Mouse (Mus musculus) stomach, postnatal 0 days (tissue): ENCODE measurements around the gene Slc22a18. TPM values are rescaled to one million over a fixed set of nuclear protein-coding genes. Genes with fewer than 3 reads are reported as not detected.

Experiments
- ATAC-seq: fragments of 200-750 bp; cut with Nextera tagmentation; 2 replicates; pipeline ENCODE4 v1.8.0; 2017; ENCODE audit not compliant: low FRiP score, low TSS enrichment
- DNase-seq: peaks from one replicate; pipeline ENCODE4 v3.0.0-alpha.2; 2016; ENCODE audit warnings: low spot score
- H3K27ac ChIP-seq: fragments of 300-500 bp; sonication (generic); replicated peaks from 2 replicates; pipeline ENCODE4 v1.5.1; 2014; ENCODE audit warnings: mild to moderate bottlenecking, control low read depth
- H3K27me3 ChIP-seq: fragments of 300-500 bp; sonication (generic); 2 replicates; pipeline ENCODE4 v1.6.1; 2014; ENCODE audit warnings: low read length; ENCODE audit not compliant: control insufficient read depth, insufficient read depth
- H3K36me3 ChIP-seq: fragments of 300-500 bp; sonication (generic); 2 replicates; pipeline ENCODE4 v1.6.1; 2014; ENCODE audit warnings: low read length, mixed read lengths; ENCODE audit not compliant: control insufficient read depth, insufficient read depth
- H3K4me1 ChIP-seq: fragments of 300-500 bp; sonication (generic); replicated peaks from 2 replicates; pipeline ENCODE4 v1.6.1; 2014; ENCODE audit warnings: antibody characterized with exemption; ENCODE audit not compliant: control insufficient read depth, insufficient read depth
- H3K4me2 ChIP-seq: fragments of 300-500 bp; sonication (generic); replicated peaks from 2 replicates; pipeline ENCODE4 v1.6.1; 2014; ENCODE audit warnings: low read depth, mild to moderate bottlenecking, control low read depth, moderate library complexity
- H3K4me3 ChIP-seq: fragments of 300-500 bp; sonication (generic); 2 replicates; pipeline ENCODE4 v1.5.1; 2014; ENCODE audit warnings: low read depth, low read length, control low read depth
- H3K9ac ChIP-seq: fragments of 300-500 bp; sonication (generic); 2 replicates; pipeline ENCODE4 v1.6.1; 2014; ENCODE audit warnings: mild to moderate bottlenecking, low read length, control low read depth, mixed read lengths
- H3K9me3 ChIP-seq: fragments of 300-500 bp; sonication (generic); 2 replicates; pipeline ENCODE4 v1.6.1; 2016; ENCODE audit warnings: low read length; ENCODE audit not compliant: control insufficient read depth
- CTCF ChIP-seq: IDR thresholded peaks from 2 replicates; pipeline ENCODE4 v1.5.1; 2016; ENCODE audit warnings: antibody characterized with exemption, low read depth, mild to moderate bottlenecking, moderate library complexity
- EP300 ChIP-seq: optimal IDR thresholded peaks from 2 replicates; pipeline ENCODE3; 2016; ENCODE audit warnings: antibody characterized with exemption
- WGBS: fragments of 180-500 bp; shearing (Covaris S2); extraction: QIAGEN DNeasy Blood & Tissue Kit; methylation state at CpG from one replicate; pipeline ENCODE4 v1.1.7; 2014; 5-methylcytosine and 5-hydroxymethylcytosine counted together
- polyA plus RNA-seq: library from polyadenylated mRNA; unstranded; fragments of >200 nt; fragmentation: Nextera tagmentation; extraction: Ambion mirVana; gene quantifications from 2 replicates; pipeline ENCODE4 v1.2.1, GENCODE M21; 2015

The Slc22a18 gene
- polyA plus RNA-seq, 1 experiment from 2014 or later, result 27.0 TPM

DNA sequence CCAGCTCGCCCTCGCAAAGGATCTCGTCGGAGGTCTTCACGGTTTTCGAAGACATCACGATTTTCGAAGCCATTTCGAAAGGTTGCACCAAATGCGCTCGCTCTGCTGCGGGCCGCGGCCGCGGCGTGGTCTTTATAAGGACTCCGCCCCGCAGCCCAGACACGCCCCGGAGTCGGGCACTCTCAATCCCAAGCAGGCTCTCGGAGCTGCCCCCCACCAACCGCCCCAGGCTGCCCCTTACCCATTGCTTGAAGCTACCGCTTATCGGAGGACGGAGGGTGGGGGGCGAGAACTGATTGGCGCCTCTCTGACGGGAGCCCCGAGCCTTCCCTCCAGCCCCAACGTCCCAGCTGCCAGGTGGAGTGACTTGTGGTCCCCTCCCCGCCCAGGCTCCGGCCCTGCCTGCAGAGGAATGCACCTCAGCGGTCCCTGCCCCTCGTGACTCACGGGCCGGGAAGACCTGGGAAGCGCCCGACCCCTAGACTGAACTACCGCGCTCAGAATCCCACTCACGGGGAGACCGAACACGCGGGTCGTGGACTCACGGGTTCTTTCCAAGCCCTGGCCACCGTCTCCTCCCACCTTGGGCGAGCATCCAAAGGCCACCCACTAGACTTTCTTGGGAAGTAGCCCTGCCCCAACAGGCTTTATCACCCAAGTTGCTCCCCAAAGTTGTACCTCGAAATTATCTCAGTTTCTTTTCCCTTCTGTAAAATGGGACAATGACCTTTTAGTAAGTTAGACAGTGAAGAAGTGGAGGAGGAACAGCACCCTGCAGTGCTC lies 29.1 kb downstream of the Slc22a18 start, which contains the start of gene Phlda2:
Gene Phlda2, minus strand, starts transcription at position 733 of the 783 bp plus-strand sequence.
- H3K27ac ChIP-seq, result peak within 1 kb of the TSS; percentile 24; the same call in 1 of the 2 replicates
- H3K9me3 ChIP-seq, result no peaks in the 10 kb centered on the region
- TF ChIP-seq EP300, result no peak
- no peak for TF ChIP-seq CTCF
- peak within 1 kb of the TSS; percentile 50 for H3K9ac ChIP-seq
- H3K4me2 ChIP-seq, result peak within 1 kb of the TSS; percentile 87
- peaks cover 3% of the 10 kb centered on the region for H3K4me1 ChIP-seq
- ATAC-seq (peak; percentile 39), DNase-seq (peak; percentile 69)
- peak within 1 kb of the TSS; percentile 44 for H3K4me3 ChIP-seq
- no peaks in the 10 kb centered on the region for H3K27me3 ChIP-seq
- WGBS, result 2% methylated on average over 51 of the region's 51 CpGs
- no peaks in the 10 kb centered on the region for H3K36me3 ChIP-seq

DNA sequence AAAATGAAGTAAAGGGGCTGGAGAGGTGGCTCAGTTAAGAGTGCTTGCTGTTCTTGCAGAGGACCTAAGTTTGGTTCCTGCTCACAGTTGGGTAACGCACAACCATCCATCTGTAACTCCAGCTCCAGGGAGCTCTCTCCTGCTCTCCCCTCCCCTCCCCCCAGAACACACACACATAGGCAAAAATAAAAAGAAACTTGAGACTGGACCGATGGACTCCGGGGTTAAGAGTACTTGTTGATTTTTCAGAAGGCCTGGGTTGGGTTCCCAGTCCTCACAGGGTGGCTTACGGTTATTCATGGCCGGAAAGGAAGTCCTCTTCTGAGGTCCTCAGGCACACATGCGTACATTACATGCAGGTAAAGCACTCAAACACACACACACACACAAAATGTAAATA lies 30.4 kb downstream of the Slc22a18 start:
- Histone ChIP-seq H3K4me2 (no peak overlapping the region), H3K36me3 (no peaks in the 10 kb centered on the region), H3K4me3 (no peak overlapping the region), H3K27ac (no peak overlapping the region), H3K4me1 (peaks cover 3% of the 10 kb centered on the region), H3K9me3 (no peaks in the 10 kb centered on the region), H3K27me3 (no peaks in the 10 kb centered on the region), H3K9ac (no peak overlapping the region)
- DNase-seq (no peak), ATAC-seq (no peak)
- TF ChIP-seq CTCF (no peak), EP300 (no peak)
- WGBS, result 70% methylated on average over 6 of the region's 6 CpGs

DNA sequence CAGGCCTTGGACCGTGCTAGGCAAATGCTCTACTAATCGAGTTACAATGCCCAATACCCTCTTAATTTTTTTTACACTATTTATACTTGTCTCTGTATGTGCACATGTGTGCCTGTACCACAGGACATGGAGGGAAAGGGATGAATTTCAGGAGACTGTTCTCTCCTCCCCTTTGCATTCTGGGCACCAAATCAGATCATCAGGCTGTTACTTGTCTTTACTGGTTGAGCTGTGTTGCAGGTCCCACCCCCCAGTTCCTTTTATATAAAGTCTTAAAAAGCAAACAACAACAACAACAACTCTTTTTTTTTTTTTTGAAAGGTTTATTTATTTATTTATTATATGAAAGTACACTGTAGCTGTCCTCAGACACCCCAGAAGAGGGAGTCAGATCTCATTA lies 31.9 kb downstream of the Slc22a18 start:
- 74% methylated on average over 2 of the region's 2 CpGs for WGBS
- Histone ChIP-seq H3K4me1 (peaks cover 3% of the 10 kb centered on the region), H3K36me3 (no peaks in the 10 kb centered on the region), H3K27ac (no peak overlapping the region), H3K4me3 (no peak overlapping the region), H3K4me2 (no peak overlapping the region), H3K9ac (no peak overlapping the region), H3K9me3 (no peaks in the 10 kb centered on the region), H3K27me3 (no peaks in the 10 kb centered on the region)
- ATAC-seq, result no peak
- DNase-seq, result no peak
- TF ChIP-seq CTCF (no peak), EP300 (no peak)

DNA sequence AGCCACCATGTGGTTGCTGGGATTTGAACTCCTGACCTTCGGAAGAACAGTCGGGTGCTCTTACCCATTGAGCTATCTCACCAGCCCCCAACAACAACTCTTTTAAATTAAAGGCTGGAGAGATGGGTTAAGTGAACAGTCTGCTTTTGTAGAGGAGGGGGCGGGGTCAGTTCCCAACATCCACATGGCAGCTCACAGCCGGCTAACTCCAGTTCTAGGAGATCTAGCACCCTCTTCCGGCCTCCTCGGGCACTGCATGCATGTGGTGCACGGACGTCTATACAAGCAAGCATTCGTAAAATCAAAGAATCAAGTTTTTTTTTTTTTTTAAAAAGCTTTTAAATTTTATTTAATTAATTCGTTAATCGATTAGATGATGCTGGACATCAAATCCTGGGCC lies 32.3 kb downstream of the Slc22a18 start:
- Histone ChIP-seq H3K27me3 (no peaks in the 10 kb centered on the region), H3K4me1 (peaks cover 3% of the 10 kb centered on the region), H3K9ac (no peak overlapping the region), H3K4me2 (no peak overlapping the region), H3K9me3 (no peaks in the 10 kb centered on the region), H3K4me3 (no peak overlapping the region), H3K27ac (no peak overlapping the region), H3K36me3 (no peaks in the 10 kb centered on the region)
- no peak for ATAC-seq
- 30% methylated on average over 11 of the region's 11 CpGs for WGBS
- TF ChIP-seq EP300 (no peak), CTCF (peak; percentile 77)
- peak; percentile 84 for DNase-seq

DNA sequence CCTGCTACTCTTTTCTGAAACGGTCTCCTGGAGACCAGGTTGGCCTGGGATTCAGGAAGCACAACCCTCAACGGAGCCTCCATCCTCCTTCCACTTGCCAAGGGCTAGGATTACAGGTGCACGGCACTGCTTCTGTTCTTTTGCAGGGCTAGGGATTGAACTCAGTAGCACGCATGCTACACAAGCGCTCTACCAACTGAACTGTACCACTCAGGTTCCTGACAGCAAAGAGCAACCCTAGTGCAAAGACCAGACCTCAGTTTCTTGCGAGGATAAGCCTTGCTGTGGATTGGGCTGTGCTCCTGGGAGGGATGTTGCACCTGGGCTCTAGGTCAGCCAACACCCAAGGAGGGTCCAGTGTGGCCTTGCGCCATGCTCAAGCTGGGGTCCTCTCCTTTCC lies 32.7 kb downstream of the Slc22a18 start:
- Histone ChIP-seq H3K4me2 (no peak overlapping the region), H3K4me1 (peaks cover 3% of the 10 kb centered on the region), H3K36me3 (no peaks in the 10 kb centered on the region), H3K27ac (no peak overlapping the region), H3K4me3 (no peak overlapping the region), H3K27me3 (no peaks in the 10 kb centered on the region), H3K9me3 (no peaks in the 10 kb centered on the region), H3K9ac (no peak overlapping the region)
- DNase-seq (no peak), ATAC-seq (no peak)
- 64% methylated on average over 7 of the region's 7 CpGs for WGBS
- TF ChIP-seq EP300 (no peak), CTCF (no peak)

DNA sequence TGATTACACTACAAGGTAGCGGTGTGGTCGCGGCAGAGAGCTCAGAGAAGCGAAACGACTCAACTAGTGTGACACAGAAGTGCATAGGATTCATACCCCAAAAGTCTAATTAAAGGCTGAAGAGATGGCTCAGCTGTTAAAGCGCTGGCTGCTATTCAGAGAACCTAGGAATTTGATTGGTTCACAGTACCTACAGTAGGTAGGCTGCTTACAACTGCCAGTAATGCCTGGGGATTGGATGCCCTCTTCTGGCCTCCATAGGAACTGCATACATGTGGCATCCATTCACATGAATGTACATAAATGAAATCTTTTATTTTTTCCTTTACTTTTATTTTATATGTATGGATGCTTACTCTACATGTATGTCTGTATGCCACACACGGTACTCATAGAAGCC lies 33.1 kb downstream of the Slc22a18 start:
- no peak overlapping the region for H3K4me3 ChIP-seq
- H3K4me1 ChIP-seq, result peaks cover 3% of the 10 kb centered on the region
- no peaks in the 10 kb centered on the region for H3K27me3 ChIP-seq
- H3K9me3 ChIP-seq, result no peaks in the 10 kb centered on the region
- H3K27ac ChIP-seq, result no peak overlapping the region
- no peak overlapping the region for H3K9ac ChIP-seq
- no peak for TF ChIP-seq EP300
- peak; percentile 90 for TF ChIP-seq CTCF
- no peaks in the 10 kb centered on the region for H3K36me3 ChIP-seq
- ATAC-seq (no peak), DNase-seq (peak; percentile 71)
- 19% methylated on average over 7 of the region's 7 CpGs for WGBS
- no peak overlapping the region for H3K4me2 ChIP-seq
